Mouse (Mus musculus) T-helper 2 cell (primary cell): ENCODE data around the gene Gm10645.

Experiments used
- in situ Hi-C: fragments of 300-600 bp; cut with MboI, MseI; formaldehyde crosslinking; loops from one replicate; pipeline ENCODE4 v1.15.1; 2025; ENCODE audit warnings: high pct_unique_total_duplicates

Gm10645 gene

GRCm38 (mm10) chr8:83169127-83169526 lies 3.2 kb upstream of the Gm10645 start:
- in situ Hi-C loops, result no loop called here

- in situ Hi-C loops, result no loop called here
Observed at GRCm38 (mm10) chr8:83167932-83168331, 2.0 kb upstream of the Gm10645 start.

DNA sequence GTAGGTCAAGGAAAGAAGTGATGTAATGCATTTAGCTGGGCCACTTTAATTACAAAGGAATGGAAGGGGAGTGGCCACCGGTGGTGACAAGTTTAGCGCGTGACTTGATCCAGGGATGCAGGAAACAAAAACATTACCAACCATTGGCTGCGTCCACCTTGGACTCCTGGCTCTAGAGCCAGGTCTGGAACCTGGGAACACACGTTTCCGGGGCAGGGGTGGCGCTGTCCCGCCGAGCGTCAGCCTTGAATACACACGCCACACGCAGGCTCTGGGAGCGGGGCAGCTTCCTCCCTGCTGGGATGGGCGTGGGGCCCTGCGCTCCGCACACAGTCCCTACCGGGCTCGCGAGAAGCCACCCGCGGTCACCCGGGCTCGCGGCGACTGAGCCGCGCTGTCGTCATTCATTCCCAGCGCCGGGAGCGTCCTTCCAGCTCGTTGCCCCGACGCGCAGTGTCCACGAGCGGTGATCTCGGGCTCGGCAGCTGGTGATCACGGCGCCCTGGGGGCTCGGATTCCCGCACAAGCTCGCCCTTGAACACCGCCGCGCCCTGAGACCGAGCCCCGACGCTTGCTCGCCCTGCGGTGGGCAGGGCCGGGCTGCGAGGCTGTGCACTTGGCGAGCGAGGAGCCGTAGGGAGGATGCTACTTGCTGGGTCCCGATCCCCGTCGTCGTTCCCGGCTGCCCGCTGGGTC lies 587 bp downstream of the Gm10645 start, which contains the start of gene Tbc1d9:
TSS of gene Tbc1d9 (plus strand) at position 118 of the 696 bp plus-strand sequence.
- in situ Hi-C loops, result no loop called here

DNA sequence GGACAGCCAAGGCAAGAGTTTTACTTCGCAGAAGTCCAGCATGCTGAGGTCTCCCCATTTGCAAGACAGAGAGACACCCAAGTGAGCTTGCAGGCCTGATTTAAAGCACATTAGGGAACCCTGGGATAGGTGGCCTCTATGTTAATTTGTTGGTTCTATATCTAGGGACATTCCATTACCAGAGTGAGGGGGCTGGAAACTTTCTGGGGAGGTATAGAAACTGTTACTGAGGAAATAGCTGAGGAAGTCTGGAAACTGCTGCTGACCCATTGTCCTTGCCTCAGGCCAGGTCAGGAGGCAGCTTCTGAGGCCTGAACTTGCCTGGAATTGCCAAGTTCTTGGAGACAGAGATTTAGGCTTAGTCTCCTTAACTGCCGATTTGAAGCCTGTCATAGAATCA lies 5.4 kb downstream of the Gm10645 start:
- in situ Hi-C loops, result no loop called here

- in situ Hi-C loops, result no loop called here
Observed at GRCm38 (mm10) chr8:83159615-83160014, 6.4 kb downstream of the Gm10645 start.

DNA sequence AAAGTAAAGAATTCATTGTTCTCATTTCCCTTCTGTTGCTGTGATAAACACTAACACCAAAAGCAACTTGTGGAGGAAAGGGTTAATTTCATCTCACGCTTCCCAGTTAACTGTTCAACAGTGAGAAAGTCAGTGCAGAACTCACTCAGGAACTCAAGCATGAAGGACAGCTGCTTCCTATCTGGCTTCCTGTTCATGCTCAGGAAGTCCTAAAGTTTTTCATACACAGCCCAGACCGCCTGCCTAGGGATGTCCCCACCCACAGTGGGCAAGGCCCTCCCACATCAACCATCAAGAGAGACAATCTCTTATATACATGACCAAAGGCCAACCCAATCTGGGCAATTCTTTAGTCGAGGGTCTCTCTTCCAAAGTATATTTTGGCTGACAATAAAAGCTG lies 7.0 kb downstream of the Gm10645 start:
- in situ Hi-C loops, result no loop called here

DNA sequence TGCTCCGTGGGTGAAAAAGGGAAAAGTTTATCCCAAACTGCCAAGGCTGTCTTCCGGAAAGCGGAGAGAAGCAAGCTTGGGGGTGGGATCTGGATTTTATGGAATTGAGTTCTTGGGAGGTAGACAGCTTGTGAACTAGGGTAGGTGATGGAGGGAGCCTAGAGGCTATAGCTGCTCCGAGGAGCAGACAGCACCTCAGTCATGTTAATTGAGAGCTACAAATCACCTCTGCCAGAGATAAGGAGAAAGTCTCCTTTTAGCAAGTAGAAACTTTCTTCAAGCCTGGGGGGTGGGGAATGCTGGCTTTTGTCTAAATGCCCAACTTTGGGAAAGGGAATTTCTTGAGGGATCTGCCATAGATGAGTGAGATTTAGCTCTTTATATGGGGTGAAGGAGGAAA lies 10.9 kb downstream of the Gm10645 start:
- in situ Hi-C loops, result no loop called here

- in situ Hi-C loops, result no loop called here
Observed at GRCm38 (mm10) chr8:83152470-83152869, 13.5 kb downstream of the Gm10645 start.

GRCm38 (mm10) chr8:83152055-83152454 lies 13.9 kb downstream of the Gm10645 start:
- in situ Hi-C loops, result no loop called here

DNA sequence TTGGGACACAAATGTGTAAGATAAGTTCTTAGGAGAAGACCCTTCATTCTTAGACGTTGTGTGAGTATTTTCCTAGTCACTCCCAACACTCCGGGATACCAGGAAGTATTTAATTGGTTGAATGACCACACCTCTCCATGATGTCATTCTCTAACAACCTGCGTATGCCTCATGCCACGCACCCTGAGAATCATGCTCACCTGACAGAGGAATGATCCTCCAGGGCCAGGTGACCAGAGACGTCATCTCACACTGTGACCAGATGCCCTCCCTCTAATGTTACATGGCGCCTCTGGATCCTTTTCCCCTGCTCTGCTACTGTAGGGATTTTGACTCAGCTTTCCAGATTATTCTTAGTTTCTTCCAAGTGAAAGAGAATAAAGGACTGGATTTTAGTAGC lies 16.8 kb downstream of the Gm10645 start:
- in situ Hi-C loops, result no loop called here

GRCm38 (mm10) chr8:83145421-83145820 lies 20.5 kb downstream of the Gm10645 start:
- in situ Hi-C loops, result no loop called here

- in situ Hi-C loops, result no loop called here
Observed at GRCm38 (mm10) chr8:83144601-83145000, 21.4 kb downstream of the Gm10645 start.

DNA sequence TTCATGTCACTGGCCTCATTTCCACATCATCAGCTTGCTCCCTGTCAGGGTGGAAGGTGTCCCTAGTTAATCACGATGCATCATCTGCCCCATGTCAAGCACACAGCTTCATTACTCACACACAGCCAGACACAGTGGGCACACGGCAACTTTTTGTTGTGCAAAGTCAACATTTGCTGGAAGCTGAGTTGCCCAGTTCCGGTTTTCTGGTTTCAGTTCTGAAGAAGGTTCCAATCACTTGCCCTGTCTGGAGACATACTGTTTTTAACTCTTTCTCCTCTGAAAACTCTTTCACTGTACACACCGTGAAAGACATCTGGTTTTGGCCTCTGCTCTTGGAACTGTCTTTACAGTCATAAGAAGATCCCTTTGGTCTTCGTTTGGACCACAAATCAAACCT lies 24.6 kb downstream of the Gm10645 start:
- in situ Hi-C loops, result no loop called here

GRCm38 (mm10) chr8:83140701-83141111 lies 25.3 kb downstream of the Gm10645 start:
- in situ Hi-C loops, result no loop called here

- in situ Hi-C loops, result no loop called here
Observed at GRCm38 (mm10) chr8:83140068-83140467, 25.9 kb downstream of the Gm10645 start.

DNA sequence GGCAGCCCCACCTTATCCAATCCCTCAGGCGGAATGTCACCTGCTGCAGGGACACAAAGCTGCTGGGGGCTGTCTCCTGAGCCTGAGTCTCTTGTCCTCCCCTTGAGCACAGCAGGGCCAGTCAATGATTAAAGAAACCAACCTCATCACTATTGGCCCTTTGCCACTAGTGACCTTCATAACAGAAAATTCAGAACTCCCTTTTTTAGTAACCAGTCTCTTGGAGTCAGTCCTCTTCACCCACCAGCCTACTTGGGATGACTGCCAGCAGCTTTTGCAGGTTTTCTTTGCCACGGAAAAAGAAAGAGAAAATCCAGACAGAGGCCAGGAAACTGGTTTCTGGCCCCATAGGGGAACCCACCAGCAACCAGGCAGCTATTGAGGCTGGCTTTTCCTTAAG lies 30.9 kb downstream of the Gm10645 start:
- in situ Hi-C loops, result no loop called here
